Mouse (Mus musculus): ENCODE results near the gene Gpbp1. TPM values are rescaled to one million over a fixed set of nuclear protein-coding genes. Genes with fewer than 3 reads are reported as not detected.

The Gpbp1 gene
- total RNA-seq, 2 experiments from 2014 or later: 49.8 to 58.4 TPM

Other genes with a start within 250 kb of the Gpbp1 start
- not detected for gene Actbl2, start 235.1 kb downstream of the Gpbp1 start, total RNA-seq (2021)
- gene Gm49496, start 59.8 kb upstream of the Gpbp1 start, total RNA-seq (2021): not detected
- gene Gm10198, start 102.7 kb upstream of the Gpbp1 start, total RNA-seq (2021): not detected
- gene Mier3, start 190.9 kb upstream of the Gpbp1 start, total RNA-seq (2021): 10 to 100 TPM; 13.8 to 15.1 TPM